Mouse (Mus musculus) spleen, postnatal 0 days (tissue): Measurements from ENCODE around the gene Btg1-ps2. TPM values are rescaled to one million over a fixed set of nuclear protein-coding genes. Genes with fewer than 3 reads are reported as not detected.

Experiments used
- polyA plus RNA-seq: library from polyadenylated mRNA; unstranded; fragments of >200 nt; fragmentation: Nextera tagmentation; extraction: Ambion mirVana; gene quantifications from 2 replicates; pipeline ENCODE4 v1.2.1, GENCODE M21; 2015

Btg1-ps2 gene
- polyA plus RNA-seq, result not detected in 2 replicates

GRCm38 (mm10) chrX:38043014-38043413 is at the start of gene Btg1-ps2:
Btg1-ps2 (minus strand) TSS chrX:38043114.

GRCm38 (mm10) chrX:38085041-38085440 is 42.1 kb upstream of the Btg1-ps2 start, which contains the start of gene Rhox11:
Rhox11 (minus strand) TSS chrX:38085141.

GRCm38 (mm10) chrX:38066175-38066574 is 23.3 kb upstream of the Btg1-ps2 start, which contains the start of gene Rhox10:
Rhox10 (plus strand) TSS chrX:38066475.

GRCm38 (mm10) chrX:38018597-38018996 is 24.3 kb downstream of the Btg1-ps2 start, which contains the start of gene Btg1-ps1:
Btg1-ps1 (minus strand) TSS chrX:38018815.

Other genes starting within 250 kb of the Btg1-ps2 start
- 0.20 and 0.65 TPM in 2 replicates for gene Rhox5, start 238.3 kb downstream of the Btg1-ps2 start, polyA plus RNA-seq
- gene Rhox6, start 216.2 kb downstream of the Btg1-ps2 start, polyA plus RNA-seq, result not detected in 2 replicates
- not detected in 2 replicates for gene Rhox7a, start 211.4 kb downstream of the Btg1-ps2 start, polyA plus RNA-seq
- gene Rhox8, start 164.2 kb downstream of the Btg1-ps2 start, polyA plus RNA-seq, result 0.10 and 0.35 TPM in 2 replicates
- not detected in 2 replicates for gene Rhox7b, start 145.9 kb downstream of the Btg1-ps2 start, polyA plus RNA-seq
- not detected in 2 replicates for gene Rhox9, start 141.3 kb downstream of the Btg1-ps2 start, polyA plus RNA-seq
- not detected in 2 replicates for gene Btg1-ps1, start 24.3 kb downstream of the Btg1-ps2 start, polyA plus RNA-seq
- not detected in 2 replicates for gene Rhox10, start 23.4 kb upstream of the Btg1-ps2 start, polyA plus RNA-seq
- not detected in 2 replicates for gene Rhox11, start 42.0 kb upstream of the Btg1-ps2 start, polyA plus RNA-seq
- gene Rhox12, start 67.8 kb upstream of the Btg1-ps2 start, polyA plus RNA-seq, result not detected in 2 replicates
- not detected in 2 replicates for gene Rhox13, start 78.1 kb upstream of the Btg1-ps2 start, polyA plus RNA-seq
- gene Zbtb33, start 146.7 kb upstream of the Btg1-ps2 start, polyA plus RNA-seq, result 1.00 and 1.4 TPM in 2 replicates
- gene Tmem255a, start 209.3 kb upstream of the Btg1-ps2 start, polyA plus RNA-seq, result 14.7 and 20.6 TPM in 2 replicates